ENCODE assay signal across 8 mouse cellular contexts in genomic region chr2:60863827-60864226, GRCm38 (mm10).
DNase-seq lines count a peak whose midpoint lies in the region; ATAC-seq and TF ChIP-seq lines count a peak whose summit lies in the region.

No protein-coding gene starts in this region.

- H3K27me3 ChIP-seq in kidney, adult 2 months (replicated peaks; ENCODE audit: control insufficient read depth, insufficient read depth, low read length), result no peaks in the 10 kb centered on the region
- no peaks in the 10 kb centered on the region for H3K27me3 ChIP-seq in kidney, embryonic 15.5 days
- H3K27me3 ChIP-seq in heart, embryonic 12.5 days (replicated peaks), result no peaks in the 10 kb centered on the region
- H3K27me3 ChIP-seq in myocyte (ENCODE audit: control insufficient read depth, insufficient read depth, insufficient read length), result no peaks in the 10 kb centered on the region

- H3K9me3 ChIP-seq in kidney, embryonic 15.5 days (replicated peaks), result no peaks in the 10 kb centered on the region
- H3K9me3 ChIP-seq in heart, embryonic 12.5 days (replicated peaks), result no peaks in the 10 kb centered on the region; the same call in 1 of the 2 replicates

- no peak overlapping the region for H3K4me3 ChIP-seq in kidney, adult 2 months (ENCODE audit: insufficient read depth, low read depth, low read length)
- H3K4me3 ChIP-seq in kidney, embryonic 15.5 days (replicated peaks), result no peak overlapping the region
- no peak overlapping the region for H3K4me3 ChIP-seq in heart, embryonic 12.5 days
- no peak overlapping the region for H3K4me3 ChIP-seq in myocyte

- H3K9ac ChIP-seq in kidney, embryonic 15.5 days, result no peak overlapping the region
- no peak overlapping the region for H3K9ac ChIP-seq in heart, embryonic 12.5 days

- H3K4me2 ChIP-seq in kidney, embryonic 15.5 days, result no peak overlapping the region
- no peak overlapping the region for H3K4me2 ChIP-seq in heart, embryonic 12.5 days
- H3K4me2 ChIP-seq in myocyte (ENCODE audit: low read depth), result peak overlapping the region; percentile 37

- WGBS in kidney, adult 2 months, result 60% methylated on average over 2 of the region's 2 CpGs
- WGBS in kidney, embryonic 15.5 days, result 83% methylated on average over 2 of the region's 2 CpGs
- 77% methylated on average over 2 of the region's 2 CpGs for WGBS in heart, embryonic 12.5 days

- H3K79me2 ChIP-seq in myocyte (ENCODE audit: control insufficient read depth, insufficient read depth), result peaks cover 100% of the 10 kb centered on the region

- DNase-seq in kidney, adult 2 months, result peak; percentile 72
- DNase-seq in layer of hippocampus, postnatal 25 days (ENCODE audit: extremely low spot score in 1 of 2, low spot score in 1 of 2), result peak; percentile 19 to 55
- DNase-seq in spleen, postnatal 14 days (ENCODE audit: low spot score in 2 of 2), result no peak
- DNase-seq in spleen, adult 12 weeks (ENCODE audit: low spot score), result no peak
- no peak for DNase-seq in spleen, postnatal 4 days (ENCODE audit: low spot score in 2 of 2)

- H3K4me1 ChIP-seq in kidney, adult 2 months (ENCODE audit: control insufficient read depth, insufficient read depth, low read length), result peaks cover 17% of the 10 kb centered on the region; the same call in 1 of the 2 replicates
- peaks cover 39% of the 10 kb centered on the region for H3K4me1 ChIP-seq in kidney, embryonic 15.5 days
- peaks cover 49% of the 10 kb centered on the region for H3K4me1 ChIP-seq in heart, embryonic 12.5 days (replicated peaks)

- TF ChIP-seq CTCF in kidney, adult 2 months (conservative IDR thresholded peaks at IDR 0.05; ENCODE audit: insufficient read depth, insufficient read length, low read depth, low read length), result no peak

- H3K36me3 ChIP-seq in kidney, adult 2 months (ENCODE audit: control insufficient read depth, insufficient read depth, low read length), result no peaks in the 10 kb centered on the region
- peaks cover 27% of the 10 kb centered on the region for H3K36me3 ChIP-seq in kidney, embryonic 15.5 days
- H3K36me3 ChIP-seq in heart, embryonic 12.5 days, result peaks cover 18% of the 10 kb centered on the region
- H3K36me3 ChIP-seq in myocyte (ENCODE audit: control insufficient read depth, insufficient read depth), result peaks cover 13% of the 10 kb centered on the region

- TF ChIP-seq POLR2A in kidney, adult 2 months (IDR thresholded peaks at IDR 0.05; ENCODE audit: low read depth, low read length), result no peak
- no peak for TF ChIP-seq POLR2A in myocyte (IDR thresholded peaks at IDR 0.05; ENCODE audit: insufficient read length, low read depth)

- no peak overlapping the region for H3K27ac ChIP-seq in kidney, adult 2 months (ENCODE audit: insufficient read depth, low read depth, low read length)
- H3K27ac ChIP-seq in kidney, embryonic 15.5 days, result no peak overlapping the region
- H3K27ac ChIP-seq in heart, embryonic 12.5 days (ENCODE audit: poor library complexity, severe bottlenecking), result 0 out of 2 replicates have a peak overlapping the region, but pooled peaks have one; percentile 49

- no peak overlapping the region for H3ac ChIP-seq in myocyte (ENCODE audit: control insufficient read depth, insufficient read length)

- ATAC-seq in kidney, embryonic 15.5 days (replicated peaks; ENCODE audit: low FRiP score), result no peak
- ATAC-seq in heart, embryonic 12.5 days (ENCODE audit: insufficient number of reproducible peaks, low FRiP score), result no peak

TF ChIP-seq in myocyte, 11 proteins besides CTCF, POLR2A, EP300 and RAD21:
- TF ChIP-seq E2F4 (IDR thresholded peaks at IDR 0.05; ENCODE audit: insufficient read depth), result no peak
- TF ChIP-seq MYOG (IDR thresholded peaks at IDR 0.05; ENCODE audit: control insufficient read depth in 1 of 3, insufficient read depth in 1 of 3, insufficient read length in 2 of 3, low read depth in 2 of 3), result peak in 1 of 3 experiments; percentile 20

Comparison
In these comparisons a context has a peak if more than half of its experiments do, and no peak if none do; other contexts are left out.
1. DNase-seq: peak in kidney, adult 2 months (single experiment) and layer of hippocampus, postnatal 25 days (2 of 2); none in spleen, postnatal 14 days (0 of 2), spleen, adult 12 weeks (single experiment) and spleen, postnatal 4 days (0 of 2).